Comparison of ENCODE assay signal across 7 mouse cellular contexts in the genomic region with DNA sequence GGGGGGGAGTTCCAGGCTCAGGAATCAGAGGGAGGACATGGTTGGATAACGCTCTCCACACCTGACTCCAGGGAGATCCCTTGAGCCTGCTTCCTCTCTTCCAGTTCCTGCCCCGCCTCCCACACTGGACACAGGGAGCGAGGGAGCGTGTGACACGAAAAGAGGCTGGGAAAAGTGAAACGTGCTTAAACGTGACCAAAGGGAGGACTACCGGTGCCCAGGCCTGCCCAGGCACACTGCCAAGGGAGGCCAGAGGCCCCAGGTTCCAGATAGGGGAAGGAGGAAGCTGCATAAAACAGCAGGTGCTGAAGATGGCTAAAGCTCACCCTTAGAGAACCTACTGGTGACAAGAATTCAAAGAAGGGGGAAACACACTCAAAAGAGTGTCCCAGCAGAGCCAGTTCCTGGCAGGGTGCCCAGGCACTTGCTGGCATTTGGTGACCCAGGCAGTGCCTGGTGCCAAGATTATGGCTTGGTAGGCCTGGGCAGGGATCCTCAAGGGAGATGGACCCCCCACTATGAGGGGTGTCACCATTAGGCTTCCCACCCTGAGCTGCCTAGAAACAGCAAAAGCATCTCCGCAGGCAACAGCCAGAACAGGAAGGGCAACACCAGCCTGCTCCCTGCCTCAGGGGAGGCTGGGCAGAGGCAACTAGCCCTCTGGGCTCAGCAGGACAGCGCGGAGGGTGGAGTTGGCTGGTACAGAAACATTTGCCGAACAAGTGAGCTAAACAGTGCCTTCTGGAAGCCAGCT. TPM values are rescaled to one million over a fixed set of nuclear protein-coding genes. Genes with fewer than 3 reads are reported as not detected.
DNase-seq lines count a peak whose midpoint lies in the region; ATAC-seq and TF ChIP-seq lines count a peak whose summit lies in the region.

No protein-coding gene starts in this region.

- WGBS in embryonic facial prominence, embryonic 15.5 days, result 40% methylated on average over 12 of the region's 12 CpGs
- 31% methylated on average over 12 of the region's 12 CpGs for WGBS in hindbrain, postnatal 0 days
- 43% methylated on average over 12 of the region's 12 CpGs for WGBS in neural tube, embryonic 15.5 days

- no peak for TF ChIP-seq CTCF in hindbrain, postnatal 0 days (IDR thresholded peaks at IDR 0.05; ENCODE audit: low read depth)

- 0 out of 2 replicates have a peak, but pooled peaks have one; percentile 36 for ATAC-seq in embryonic facial prominence, embryonic 15.5 days (ENCODE audit: insufficient number of reproducible peaks, low FRiP score, low TSS enrichment, low read depth)
- ATAC-seq in hindbrain, postnatal 0 days, result peak; percentile 50
- no peak for ATAC-seq in neural tube, embryonic 15.5 days (ENCODE audit: low FRiP score)

- H3K27me3 ChIP-seq in embryonic facial prominence, embryonic 15.5 days, result peaks cover 45% of the 10 kb centered on the region
- H3K27me3 ChIP-seq in hindbrain, postnatal 0 days (ENCODE audit: insufficient read depth, low read length), result no peaks in the 10 kb centered on the region; the same call in 1 of the 2 replicates
- peaks cover 11% of the 10 kb centered on the region for H3K27me3 ChIP-seq in neural tube, embryonic 15.5 days (replicated peaks)

- no peak overlapping the region for H3K9ac ChIP-seq in embryonic facial prominence, embryonic 15.5 days
- H3K9ac ChIP-seq in hindbrain, postnatal 0 days (replicated peaks; ENCODE audit: low read length), result peak overlapping the region; percentile 46
- peak overlapping the region; percentile 61; the same call in 1 of the 2 replicates for H3K9ac ChIP-seq in neural tube, embryonic 15.5 days (replicated peaks)

- H3K36me3 ChIP-seq in embryonic facial prominence, embryonic 15.5 days, result no peaks in the 10 kb centered on the region
- no peaks in the 10 kb centered on the region for H3K36me3 ChIP-seq in hindbrain, postnatal 0 days (ENCODE audit: insufficient read depth, low read length)
- no peaks in the 10 kb centered on the region for H3K36me3 ChIP-seq in neural tube, embryonic 15.5 days

- H3K9me3 ChIP-seq in embryonic facial prominence, embryonic 15.5 days (replicated peaks), result no peaks in the 10 kb centered on the region
- no peaks in the 10 kb centered on the region for H3K9me3 ChIP-seq in hindbrain, postnatal 0 days (ENCODE audit: low read length)
- H3K9me3 ChIP-seq in neural tube, embryonic 15.5 days (replicated peaks), result no peaks in the 10 kb centered on the region

- H3K27ac ChIP-seq in embryonic facial prominence, embryonic 15.5 days (replicated peaks), result no peak overlapping the region
- H3K27ac ChIP-seq in hindbrain, postnatal 0 days, result peak overlapping the region; percentile 61; the same call in 1 of the 2 replicates
- peak overlapping the region; percentile 72 for H3K27ac ChIP-seq in neural tube, embryonic 15.5 days (replicated peaks)

- peak; percentile 10 for DNase-seq in 416B (ENCODE audit: low read depth)
- peak; percentile 41 for DNase-seq in Muller cell, postnatal 12 days (ENCODE audit: inconsistent ontology term)
- DNase-seq in hindbrain, postnatal 0 days (ENCODE audit: low spot score), result peak; percentile 77
- DNase-seq in layer of hippocampus, postnatal 36 days, result peak; percentile 77 to 80
- DNase-seq in c-Kit-positive CD71-positive TER-119-positive erythroid progenitor cells, embryonic 14.5 days (ENCODE audit: low spot score), result no peak

- H3K4me2 ChIP-seq in embryonic facial prominence, embryonic 15.5 days (replicated peaks), result no peak overlapping the region
- H3K4me2 ChIP-seq in hindbrain, postnatal 0 days (ENCODE audit: low read depth, low read length), result peak overlapping the region; percentile 77
- H3K4me2 ChIP-seq in neural tube, embryonic 15.5 days, result peak overlapping the region; percentile 93

- H3K4me3 ChIP-seq in embryonic facial prominence, embryonic 15.5 days (replicated peaks), result no peak overlapping the region
- peak overlapping the region; percentile 47 for H3K4me3 ChIP-seq in hindbrain, postnatal 0 days (ENCODE audit: low read length)
- H3K4me3 ChIP-seq in neural tube, embryonic 15.5 days (replicated peaks), result peak overlapping the region; percentile 58

- peaks cover 31% of the 10 kb centered on the region for H3K4me1 ChIP-seq in embryonic facial prominence, embryonic 15.5 days
- peaks cover 38% of the 10 kb centered on the region for H3K4me1 ChIP-seq in hindbrain, postnatal 0 days (ENCODE audit: insufficient read depth, low read length)
- peaks cover 66% of the 10 kb centered on the region for H3K4me1 ChIP-seq in neural tube, embryonic 15.5 days

RNA-seq across cellular contexts. Expression of a gene that starts 2.3 kb away (rescaled TPM):
- polyA plus RNA-seq in embryonic facial prominence, embryonic 15.5 days (2015; fragmentation: Nextera tagmentation; extraction: Ambion mirVana), result 3.8 and 4.1 TPM in 2 replicates
- total RNA-seq in hindbrain, postnatal 0 days (2014; rRNA removed), result 51.1 and 54.2 TPM in 2 replicates
- polyA plus RNA-seq in hindbrain, postnatal 0 days (2015; fragmentation: Nextera tagmentation; extraction: Ambion mirVana), result 32.6 and 33.4 TPM in 2 replicates
- 100 to 1,000 TPM; 216 to 224 TPM for total RNA-seq in layer of hippocampus, postnatal 36 days (2021)
- polyA plus RNA-seq in neural tube, embryonic 15.5 days (2015; fragmentation: Nextera tagmentation; extraction: Ambion mirVana), result 23.8 and 28.8 TPM in 2 replicates

RNA-seq across cellular contexts. Expression of a gene that starts 39.7 kb away (rescaled TPM):
- polyA plus RNA-seq in embryonic facial prominence, embryonic 15.5 days (2015; fragmentation: Nextera tagmentation; extraction: Ambion mirVana), result 102 and 127 TPM in 2 replicates
- total RNA-seq in hindbrain, postnatal 0 days (2014; rRNA removed), result not detected in 2 replicates
- polyA plus RNA-seq in hindbrain, postnatal 0 days (2015; fragmentation: Nextera tagmentation; extraction: Ambion mirVana), result 0.08 TPM in 1 of 2 replicates, not detected in the other
- under 1 TPM; 0.28 to 0.30 TPM for total RNA-seq in layer of hippocampus, postnatal 36 days (2021)
- 2.7 and 4.4 TPM in 2 replicates for polyA plus RNA-seq in neural tube, embryonic 15.5 days (2015; fragmentation: Nextera tagmentation; extraction: Ambion mirVana)

RNA-seq across cellular contexts. Expression of a gene that starts 51.0 kb away (rescaled TPM):
- polyA plus RNA-seq in embryonic facial prominence, embryonic 15.5 days (2015; fragmentation: Nextera tagmentation; extraction: Ambion mirVana), result 22.8 and 30.2 TPM in 2 replicates
- 4.5 and 6.2 TPM in 2 replicates for total RNA-seq in hindbrain, postnatal 0 days (2014; rRNA removed)
- 3.1 and 4.1 TPM in 2 replicates for polyA plus RNA-seq in hindbrain, postnatal 0 days (2015; fragmentation: Nextera tagmentation; extraction: Ambion mirVana)
- 10 to 100 TPM; 11.3 to 13.8 TPM for total RNA-seq in layer of hippocampus, postnatal 36 days (2021)
- polyA plus RNA-seq in neural tube, embryonic 15.5 days (2015; fragmentation: Nextera tagmentation; extraction: Ambion mirVana), result 2.0 and 2.1 TPM in 2 replicates

RNA-seq across cellular contexts. Expression of a gene that starts 56.8 kb away (rescaled TPM):
- polyA plus RNA-seq in embryonic facial prominence, embryonic 15.5 days (2015; fragmentation: Nextera tagmentation; extraction: Ambion mirVana), result 186 and 239 TPM in 2 replicates
- total RNA-seq in hindbrain, postnatal 0 days (2014; rRNA removed), result 0.16 TPM in 1 of 2 replicates, not detected in the other
- polyA plus RNA-seq in hindbrain, postnatal 0 days (2015; fragmentation: Nextera tagmentation; extraction: Ambion mirVana), result not detected in 2 replicates
- not detected for total RNA-seq in layer of hippocampus, postnatal 36 days (2021)
- 7.1 and 9.9 TPM in 2 replicates for polyA plus RNA-seq in neural tube, embryonic 15.5 days (2015; fragmentation: Nextera tagmentation; extraction: Ambion mirVana)

Comparison
In these comparisons a context has a peak if more than half of its experiments do, and no peak if none do; other contexts are left out.
1. RNA of a gene that starts 39.7 kb away (polyA plus RNA-seq): 102 to 127 TPM in embryonic facial prominence, embryonic 15.5 days; 2.7 to 4.4 TPM in neural tube, embryonic 15.5 days and 0.08 TPM in hindbrain, postnatal 0 days; every median in the first group is over 10 times any median in the second.